Mouse (Mus musculus) cerebellum, postnatal 25 days (tissue): ENCODE results near the gene Aox3.

Source experiments
- DNase-seq, 2 experiments: peaks; one replicate each; pipeline ENCODE4 v3.0.0; 2021; ENCODE audit warnings: mixed read lengths in 2 of 2

Aox3 gene

GRCm38 (mm10) chr1:58212805-58213204 lies 99.9 kb downstream of the Aox3 start:
- DNase-seq, result no peak

- no peak for DNase-seq
These were observed 100.9 kb downstream of the Aox3 start for GRCm38 (mm10) chr1:58213838-58214237.

- no peak for DNase-seq
These were observed 102.4 kb downstream of the Aox3 start for GRCm38 (mm10) chr1:58215353-58215752.

- no peak for DNase-seq
These were observed 103.1 kb downstream of the Aox3 start for GRCm38 (mm10) chr1:58215956-58216532.

GRCm38 (mm10) chr1:58221070-58221469 lies 108.1 kb downstream of the Aox3 start:
- DNase-seq, result peak in 1 of 2 experiments; percentile 27

- peak; percentile 20 to 29 for DNase-seq
These were observed 108.9 kb downstream of the Aox3 start for GRCm38 (mm10) chr1:58221879-58222278.

GRCm38 (mm10) chr1:58228086-58228485 lies 115.2 kb downstream of the Aox3 start:
- no peak for DNase-seq

GRCm38 (mm10) chr1:58228916-58229315 lies 116.0 kb downstream of the Aox3 start:
- DNase-seq, result no peak

- DNase-seq, result no peak
These were observed 116.8 kb downstream of the Aox3 start for GRCm38 (mm10) chr1:58229774-58230173.

- DNase-seq, result no peak
These were observed 117.6 kb downstream of the Aox3 start for GRCm38 (mm10) chr1:58230542-58230941.

GRCm38 (mm10) chr1:58235405-58235804 lies 122.5 kb downstream of the Aox3 start:
- DNase-seq, result peak in 1 of 2 experiments; percentile 18

GRCm38 (mm10) chr1:58237527-58238299 lies 124.8 kb downstream of the Aox3 start:
- no peak for DNase-seq

GRCm38 (mm10) chr1:58238440-58238839 lies 125.5 kb downstream of the Aox3 start:
- no peak for DNase-seq

GRCm38 (mm10) chr1:58238961-58239360 lies 126.0 kb downstream of the Aox3 start:
- DNase-seq, result no peak

GRCm38 (mm10) chr1:58240347-58240746 lies 127.4 kb downstream of the Aox3 start:
- no peak for DNase-seq

GRCm38 (mm10) chr1:58244487-58244886 lies 131.6 kb downstream of the Aox3 start:
- no peak for DNase-seq

GRCm38 (mm10) chr1:58248518-58248917 lies 135.6 kb downstream of the Aox3 start:
- DNase-seq, result no peak
